Mouse (Mus musculus) kidney, postnatal 14 days (tissue): ENCODE data around the gene Tbc1d30.
"Not testable (repeated sequence)": the region's sequence is repeated elsewhere in the genome, so short reads cannot be mapped to it uniquely, and the experiment has no call there.

Experiments
- DNase-seq: peaks from one replicate; pipeline ENCODE4 v3.0.0; 2022; ENCODE audit warnings: mixed read lengths

Tbc1d30 gene

DNA sequence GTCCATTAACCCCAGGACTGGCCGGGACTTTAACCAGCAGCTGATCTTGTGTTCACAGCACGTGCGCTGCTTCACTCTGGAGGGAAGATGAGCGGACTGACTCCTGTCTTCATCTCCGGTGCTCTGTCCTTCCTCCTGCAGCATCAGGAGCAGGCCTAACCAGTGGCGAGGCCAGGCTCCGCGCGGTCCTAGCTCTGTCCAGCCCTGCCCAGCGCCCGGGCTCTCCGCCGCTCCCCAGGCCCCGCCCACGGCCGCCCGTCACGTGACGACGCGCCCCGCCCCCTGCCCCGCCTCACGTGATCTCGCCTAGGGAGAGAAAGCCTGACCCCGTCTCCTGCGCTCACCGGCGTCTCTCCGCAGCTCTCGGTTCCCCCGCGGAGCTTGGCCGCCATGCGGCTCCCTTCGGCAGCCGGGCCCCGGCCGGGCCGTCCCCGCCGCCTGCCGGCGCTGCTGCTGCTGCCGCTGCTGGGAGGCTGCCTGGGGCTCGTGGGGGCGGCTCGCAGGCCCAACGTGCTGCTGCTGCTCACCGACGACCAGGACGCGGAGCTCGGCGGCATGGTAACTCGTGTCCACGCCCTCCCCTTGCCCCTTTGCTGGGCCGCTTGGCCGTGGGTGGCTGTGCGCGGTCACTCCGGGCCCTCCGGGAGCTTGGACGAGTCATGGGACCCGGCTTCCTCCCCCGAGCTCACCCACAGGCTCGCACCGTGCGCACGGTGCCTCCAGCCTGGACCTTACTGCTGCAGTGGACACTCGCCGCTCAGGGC, 13.9 kb upstream of the Tbc1d30 start, which contains the start of gene Gns:
Gns (plus strand) TSS at position 290 of the 764 bp plus-strand sequence.
- peak; percentile 94 for DNase-seq

DNA sequence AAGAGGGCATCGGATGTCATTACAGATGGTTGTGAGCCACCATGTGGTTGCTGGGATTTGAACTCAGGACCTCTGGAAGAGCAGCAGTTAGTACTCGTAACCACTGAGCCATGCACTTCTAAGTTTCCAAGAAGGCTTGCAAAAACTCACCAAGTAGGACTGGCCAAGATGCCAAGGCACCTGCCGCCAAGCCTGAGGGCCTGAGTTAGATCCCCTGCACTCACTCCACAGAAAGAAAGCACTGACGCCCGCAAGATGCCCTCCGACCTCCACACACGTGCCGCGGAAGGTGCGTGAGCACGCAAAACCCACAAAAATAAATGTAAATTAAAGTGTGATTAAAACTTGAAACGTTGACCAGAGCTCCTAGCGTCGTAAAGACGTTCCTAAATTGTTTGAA, 13.2 kb upstream of the Tbc1d30 start:
- DNase-seq, result no peak

DNA sequence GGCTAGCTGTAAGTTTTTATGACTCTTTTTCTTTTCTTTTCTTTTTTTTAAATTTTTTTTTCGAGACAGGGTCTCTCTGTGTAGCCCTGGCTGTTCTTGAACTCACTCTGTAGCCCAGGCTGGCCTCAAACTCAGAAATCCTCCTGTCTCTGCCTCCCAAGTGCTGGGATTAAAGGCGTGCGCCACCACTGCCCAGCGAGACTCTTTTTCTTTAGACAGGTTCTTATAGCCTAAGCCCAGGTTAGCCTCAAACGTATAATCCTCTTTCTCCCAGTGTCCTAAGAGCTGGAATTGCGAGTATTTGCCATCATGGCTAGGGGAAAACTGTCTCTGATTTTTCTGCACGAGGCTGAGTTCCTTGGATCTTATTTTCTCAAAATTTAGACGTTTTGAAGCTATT, 12.1 kb upstream of the Tbc1d30 start:
- no peak for DNase-seq

DNA sequence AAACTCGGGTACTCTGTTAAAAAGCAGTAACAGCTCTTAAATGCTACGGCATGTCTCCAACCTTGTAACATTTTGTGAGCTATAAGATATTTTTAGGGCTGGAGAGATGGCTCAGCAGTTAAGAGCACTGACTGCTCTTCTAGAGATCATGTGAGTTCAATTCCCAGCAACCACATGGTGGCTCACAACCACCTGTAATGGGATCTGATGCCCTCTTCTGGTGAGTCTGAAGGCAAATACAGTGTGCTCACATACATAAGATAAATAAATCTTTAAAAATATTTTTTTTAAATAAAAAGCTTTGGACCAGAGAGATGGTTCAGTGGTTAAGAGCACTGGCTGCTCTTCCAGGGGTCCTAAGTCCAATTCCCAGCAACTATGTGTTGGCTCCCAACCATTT, 9.3 kb upstream of the Tbc1d30 start:
- DNase-seq, result no peak

DNA sequence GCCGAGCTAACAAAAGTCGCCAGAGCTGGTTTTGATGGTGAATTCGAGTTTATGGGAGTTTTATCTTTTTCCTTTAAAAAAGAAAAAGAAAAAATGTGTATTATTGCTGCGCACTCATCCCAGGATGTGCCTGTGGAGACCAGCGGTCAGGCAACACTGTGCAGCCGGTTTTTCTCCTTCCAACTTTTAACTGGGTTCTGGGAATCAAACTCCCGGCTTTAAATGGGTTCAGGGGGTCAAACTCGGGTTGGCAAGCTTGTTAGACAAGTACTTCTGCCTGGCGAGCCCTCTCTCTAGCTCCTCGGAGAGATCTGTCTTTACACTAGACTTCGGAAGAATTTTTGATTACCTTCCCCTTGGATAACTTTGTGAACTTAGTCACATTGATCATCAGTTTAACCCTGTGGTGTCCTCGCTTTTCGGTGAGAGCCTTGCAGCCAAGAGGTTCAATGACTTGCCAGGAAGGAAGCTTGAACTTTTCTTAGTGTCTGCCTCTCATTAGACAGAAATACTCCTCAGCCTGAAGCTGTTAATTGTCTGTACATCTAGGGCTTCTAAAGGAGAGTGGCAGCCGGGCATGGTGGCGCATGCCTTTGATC, 713 bp upstream of the Tbc1d30 start:
- DNase-seq, result no peak

DNA sequence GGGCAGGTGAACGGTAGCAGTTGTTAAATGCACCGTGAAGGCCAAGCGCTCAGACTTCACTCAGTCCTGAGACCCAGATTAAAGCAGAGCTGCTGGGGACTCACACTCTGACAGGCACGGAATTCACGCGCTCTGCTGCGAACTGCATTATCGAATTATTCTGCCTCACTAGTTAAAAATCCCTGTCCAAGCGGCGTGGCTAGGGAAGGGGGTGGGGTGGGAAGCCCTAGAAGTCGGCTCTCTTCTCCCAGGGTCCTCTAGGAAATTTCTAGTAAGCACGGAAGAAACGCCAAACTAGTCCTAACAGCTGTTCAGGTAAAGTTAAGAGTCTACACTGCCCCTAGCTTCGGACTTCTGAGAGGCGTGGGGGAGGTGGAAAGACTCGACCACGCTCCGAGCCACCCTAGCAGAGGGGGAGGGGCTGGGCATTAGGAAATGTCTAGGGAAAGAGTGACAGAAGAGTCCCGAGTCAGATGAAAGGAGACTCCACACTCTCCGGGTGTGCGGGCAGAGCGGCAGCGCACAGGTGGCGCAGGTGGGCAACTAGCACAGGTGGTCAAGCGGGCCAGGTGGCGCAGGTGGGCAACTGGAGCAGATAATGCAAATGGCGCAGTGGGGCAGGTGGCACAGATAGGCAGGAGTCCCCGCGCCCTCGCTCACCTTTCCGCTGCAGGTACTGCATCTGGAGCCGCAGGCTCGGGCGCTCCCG, 567 bp downstream of the Tbc1d30 start:
- DNase-seq, result peak; percentile 17

DNA sequence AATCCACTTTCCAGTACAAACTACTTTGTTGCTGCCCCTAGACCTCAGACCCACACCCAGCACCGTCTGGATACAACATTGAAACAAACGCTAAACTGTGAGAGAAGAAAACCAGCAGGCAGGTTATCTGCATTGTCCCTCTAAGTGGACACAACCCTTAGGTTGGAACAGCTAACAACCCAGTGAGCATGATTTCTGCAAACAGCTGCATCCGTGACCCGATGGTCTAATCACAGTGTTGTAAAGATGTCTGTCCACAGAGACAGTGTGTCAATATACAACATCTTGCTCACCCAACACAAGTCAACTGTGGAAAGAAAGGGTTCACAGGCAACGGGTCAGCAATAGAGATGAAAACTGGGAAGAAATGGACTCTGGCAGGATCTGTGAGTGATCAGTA, 1.8 kb downstream of the Tbc1d30 start:
- DNase-seq, result no peak

DNA sequence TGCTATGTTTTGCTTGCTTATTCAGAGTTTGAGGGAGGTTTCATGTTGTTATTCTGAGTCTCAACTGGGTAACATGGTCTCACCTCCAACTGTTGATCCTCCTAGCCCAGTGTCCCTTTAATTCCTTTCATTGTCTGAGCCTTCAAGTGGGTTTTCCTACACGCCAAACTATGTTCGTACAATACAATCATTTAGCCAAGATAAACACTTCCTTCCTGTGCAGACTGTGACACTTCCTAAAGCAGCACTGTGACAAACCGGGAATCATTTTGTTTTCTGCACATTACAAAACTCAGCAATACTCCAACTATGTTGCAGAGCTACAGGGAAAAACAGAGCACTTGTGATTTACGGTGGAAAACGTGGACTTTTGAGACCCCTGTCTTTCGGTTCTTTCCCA, 7.2 kb downstream of the Tbc1d30 start:
- peak; percentile 29 for DNase-seq

DNA sequence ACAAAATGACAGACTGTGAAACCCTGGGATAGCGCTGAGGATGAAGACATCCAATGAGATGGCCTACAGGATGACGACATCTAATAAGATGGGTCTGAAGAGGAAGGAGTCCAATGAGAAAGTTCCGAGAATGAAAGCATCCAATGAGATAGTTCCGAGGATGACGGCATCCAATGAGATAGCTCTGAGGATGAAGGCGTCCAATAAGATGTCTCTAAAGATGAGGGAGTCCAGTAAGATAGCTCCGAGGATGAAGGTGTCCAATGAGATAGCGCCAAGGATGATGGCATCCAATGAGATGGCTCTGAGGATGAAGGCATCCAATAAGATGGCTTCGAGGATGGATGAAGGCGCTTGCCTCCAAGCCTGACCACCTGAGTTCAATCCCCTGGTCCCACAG, 8.8 kb downstream of the Tbc1d30 start:
- no peak for DNase-seq

DNA sequence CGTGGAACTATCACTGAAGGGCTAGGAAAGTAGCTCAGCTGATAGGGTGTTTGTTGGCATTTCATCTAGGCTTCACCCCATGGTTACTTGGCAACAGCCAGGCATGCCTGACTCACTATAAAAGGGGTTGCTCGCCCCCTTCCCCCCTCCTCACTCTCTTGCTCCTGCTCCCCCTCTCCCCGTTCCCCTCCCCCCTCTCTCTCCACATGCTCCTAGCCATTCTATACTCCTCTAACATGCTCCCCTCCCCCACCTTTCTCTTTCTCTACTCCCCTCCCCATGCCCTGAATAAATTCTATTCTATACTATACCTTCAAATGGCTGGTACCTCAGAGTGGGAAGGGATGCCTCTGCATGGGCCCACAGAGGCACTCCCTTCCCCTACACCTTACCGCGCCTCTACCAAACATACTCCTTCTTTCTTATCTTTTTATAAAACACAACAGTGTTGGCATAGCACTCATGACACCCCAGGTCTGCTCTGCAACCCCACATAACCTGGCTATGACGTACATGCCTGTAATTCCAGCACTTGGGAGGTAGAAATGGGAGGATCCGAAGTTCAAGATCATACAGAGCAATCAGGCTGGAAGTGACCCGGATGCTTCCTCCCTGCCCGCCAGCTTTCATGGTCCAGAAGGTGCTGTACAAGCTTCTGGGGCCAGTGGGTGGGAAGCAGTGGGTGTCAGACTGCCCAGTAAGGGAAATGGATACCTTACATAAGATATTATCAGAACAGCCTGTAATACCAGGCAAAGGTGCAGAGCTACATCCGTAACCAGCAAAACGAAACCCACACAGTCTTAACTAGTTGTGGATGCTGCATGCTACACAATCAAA, 10.1 kb downstream of the Tbc1d30 start:
- DNase-seq, result no peak

DNA sequence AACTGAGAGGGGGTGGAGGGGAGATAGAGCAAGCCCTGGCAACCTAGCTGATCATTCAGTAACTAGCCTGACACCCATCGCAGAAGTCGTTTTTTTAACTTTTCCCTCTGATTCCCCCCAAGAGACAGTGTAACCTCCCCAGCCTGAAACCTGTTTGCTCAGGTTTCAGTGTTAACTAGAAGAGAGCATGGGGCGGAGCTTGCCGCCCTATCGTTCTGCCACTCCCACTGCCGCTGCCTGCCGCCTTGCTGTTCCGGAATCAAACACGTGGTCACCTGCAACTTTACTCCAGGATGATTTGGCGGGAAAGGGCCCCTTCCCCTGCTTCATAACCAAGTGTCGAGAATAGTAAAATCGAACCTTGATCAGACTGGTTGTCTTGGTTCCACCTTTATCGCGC, 14.5 kb downstream of the Tbc1d30 start:
- not testable (repeated sequence) for DNase-seq

DNA sequence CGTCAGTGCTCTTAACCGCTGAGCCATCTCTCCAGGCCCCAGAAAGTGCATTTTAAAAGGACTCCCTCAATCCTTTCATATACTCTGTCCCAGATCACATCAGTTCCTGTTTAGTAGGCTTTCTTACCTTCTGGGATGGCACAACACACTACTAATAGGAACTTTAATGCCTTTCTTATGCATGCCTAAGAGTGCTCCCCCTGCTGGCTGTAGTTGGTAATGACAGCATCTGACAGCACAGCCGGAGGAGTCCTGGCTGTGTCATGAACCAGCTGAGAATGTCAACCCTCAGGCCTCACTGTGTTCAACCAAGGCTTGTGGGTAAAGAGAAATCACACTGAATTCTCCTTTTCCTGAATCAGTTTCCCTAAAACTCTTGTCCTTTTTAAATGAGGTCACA, 16.5 kb downstream of the Tbc1d30 start:
- DNase-seq, result peak; percentile 51

DNA sequence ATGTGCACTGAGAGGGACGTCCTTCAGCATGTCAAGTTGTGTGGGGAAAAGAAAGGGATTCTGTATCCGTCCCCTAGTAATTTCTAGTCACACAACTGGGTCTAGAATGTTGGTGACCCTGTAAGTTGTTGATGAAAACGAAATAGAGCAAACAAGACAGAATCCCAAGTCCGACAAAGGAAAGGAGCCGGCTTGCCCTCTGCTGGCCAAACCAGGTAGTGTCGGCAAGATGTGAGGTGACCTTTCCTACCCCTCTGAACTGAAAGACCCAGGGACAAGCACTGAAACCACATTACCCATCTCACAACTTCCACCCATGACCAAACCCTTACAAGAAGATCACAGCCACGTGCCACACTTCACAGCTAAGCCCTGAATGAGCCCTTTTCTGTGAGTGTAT, 20.1 kb downstream of the Tbc1d30 start:
- DNase-seq, result peak; percentile 60

DNA sequence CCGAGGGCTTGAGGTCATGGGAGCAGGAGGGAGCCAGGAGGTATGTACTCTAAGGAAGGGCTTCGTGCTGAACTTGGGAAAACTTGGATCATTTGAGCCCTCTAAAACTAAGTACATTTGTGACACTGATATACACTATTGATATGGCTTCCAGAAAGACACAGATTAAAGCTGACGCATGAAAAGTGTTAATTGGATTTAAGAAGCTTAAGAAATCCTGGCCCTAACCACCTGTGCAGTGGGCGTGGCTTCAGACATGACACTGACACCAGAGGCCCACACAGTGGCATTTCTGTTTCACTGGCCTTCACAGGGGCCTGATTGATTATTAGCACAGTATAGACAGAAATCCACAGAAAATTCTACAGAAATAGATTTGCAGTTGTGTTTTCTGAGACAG, 21.5 kb downstream of the Tbc1d30 start:
- no peak for DNase-seq

DNA sequence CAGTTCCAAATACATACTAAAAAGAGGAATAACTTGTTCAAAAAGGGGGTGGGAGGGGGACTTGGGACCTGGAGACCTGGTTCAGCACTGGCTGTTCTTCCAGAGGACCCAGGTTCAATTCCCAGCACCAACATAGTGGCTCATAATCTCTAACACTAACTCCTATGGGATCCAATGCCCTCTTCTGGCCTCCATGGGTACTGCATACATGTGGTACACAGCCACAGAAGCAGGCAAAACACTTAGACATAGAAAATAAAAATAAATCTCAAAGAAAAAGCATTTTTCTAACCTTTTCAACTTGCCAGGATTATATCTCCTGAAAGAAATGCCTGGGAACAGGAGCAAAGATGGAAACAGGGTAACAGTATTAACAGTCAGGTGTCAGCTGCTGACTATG, 24.9 kb downstream of the Tbc1d30 start:
- no peak for DNase-seq

DNA sequence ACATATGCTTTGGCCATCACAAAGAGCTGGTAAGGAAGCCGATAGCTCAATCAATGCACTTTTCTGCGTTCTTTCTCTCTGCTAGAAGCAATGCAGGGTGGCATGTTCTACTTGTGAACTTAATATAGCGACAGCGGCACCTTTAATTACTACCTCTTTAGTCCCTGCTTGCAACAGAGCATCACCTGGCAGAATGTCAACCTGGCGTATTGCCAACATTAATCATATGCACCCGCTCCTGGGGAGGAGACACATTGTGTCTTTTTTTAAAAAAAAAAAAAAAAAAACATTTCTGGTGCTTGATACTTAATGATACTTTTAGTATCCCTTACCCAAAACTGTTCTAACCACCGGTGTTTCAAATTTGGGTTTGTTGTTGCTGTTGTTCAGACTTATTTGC, 27.6 kb downstream of the Tbc1d30 start:
- DNase-seq, result peak; percentile 30

DNA sequence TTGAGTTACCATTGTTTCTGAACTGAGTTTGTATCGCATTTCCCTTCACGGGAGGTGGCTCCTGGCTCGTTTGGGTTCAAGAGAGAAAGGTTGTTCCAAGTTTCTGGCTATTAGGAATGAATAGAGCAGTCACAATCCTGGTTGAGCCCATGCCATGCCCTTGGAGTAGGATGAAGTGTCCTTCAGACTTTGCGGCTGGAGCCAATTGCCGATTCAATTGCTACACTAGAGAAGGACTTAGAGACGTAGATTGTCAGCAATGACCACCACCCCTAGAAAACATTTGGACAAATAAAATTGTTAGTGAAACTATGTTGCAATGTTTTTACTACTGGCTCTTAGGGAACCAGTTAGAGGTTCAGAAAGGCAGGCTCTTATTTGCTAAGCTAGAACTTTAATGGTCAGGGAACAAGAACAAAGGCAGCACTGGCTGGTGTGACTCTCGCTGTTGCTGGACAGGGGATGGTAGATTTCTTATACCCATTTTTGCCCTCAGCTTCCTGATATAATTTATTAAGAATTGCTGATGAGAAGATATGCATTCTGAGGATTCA, 32.6 kb downstream of the Tbc1d30 start:
- no peak for DNase-seq

DNA sequence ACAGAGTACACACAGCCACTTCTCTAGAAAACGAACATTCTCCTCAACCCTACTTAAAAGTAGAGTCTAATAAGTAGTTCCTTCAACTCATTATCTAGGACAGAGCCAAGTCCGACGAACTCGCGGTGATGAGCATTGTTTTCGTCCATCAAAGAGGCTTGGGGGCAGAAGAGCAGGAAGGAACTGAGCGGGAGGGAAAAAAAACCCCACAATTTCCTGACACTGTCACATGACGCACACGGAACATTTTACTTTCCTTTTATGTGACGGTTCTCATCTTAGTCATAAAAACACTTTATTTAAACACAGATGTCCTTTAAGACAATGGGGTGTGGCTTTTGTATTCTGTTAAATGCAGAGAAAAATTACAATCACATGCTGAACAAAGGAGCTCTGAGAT, 34.7 kb downstream of the Tbc1d30 start:
- no peak for DNase-seq

DNA sequence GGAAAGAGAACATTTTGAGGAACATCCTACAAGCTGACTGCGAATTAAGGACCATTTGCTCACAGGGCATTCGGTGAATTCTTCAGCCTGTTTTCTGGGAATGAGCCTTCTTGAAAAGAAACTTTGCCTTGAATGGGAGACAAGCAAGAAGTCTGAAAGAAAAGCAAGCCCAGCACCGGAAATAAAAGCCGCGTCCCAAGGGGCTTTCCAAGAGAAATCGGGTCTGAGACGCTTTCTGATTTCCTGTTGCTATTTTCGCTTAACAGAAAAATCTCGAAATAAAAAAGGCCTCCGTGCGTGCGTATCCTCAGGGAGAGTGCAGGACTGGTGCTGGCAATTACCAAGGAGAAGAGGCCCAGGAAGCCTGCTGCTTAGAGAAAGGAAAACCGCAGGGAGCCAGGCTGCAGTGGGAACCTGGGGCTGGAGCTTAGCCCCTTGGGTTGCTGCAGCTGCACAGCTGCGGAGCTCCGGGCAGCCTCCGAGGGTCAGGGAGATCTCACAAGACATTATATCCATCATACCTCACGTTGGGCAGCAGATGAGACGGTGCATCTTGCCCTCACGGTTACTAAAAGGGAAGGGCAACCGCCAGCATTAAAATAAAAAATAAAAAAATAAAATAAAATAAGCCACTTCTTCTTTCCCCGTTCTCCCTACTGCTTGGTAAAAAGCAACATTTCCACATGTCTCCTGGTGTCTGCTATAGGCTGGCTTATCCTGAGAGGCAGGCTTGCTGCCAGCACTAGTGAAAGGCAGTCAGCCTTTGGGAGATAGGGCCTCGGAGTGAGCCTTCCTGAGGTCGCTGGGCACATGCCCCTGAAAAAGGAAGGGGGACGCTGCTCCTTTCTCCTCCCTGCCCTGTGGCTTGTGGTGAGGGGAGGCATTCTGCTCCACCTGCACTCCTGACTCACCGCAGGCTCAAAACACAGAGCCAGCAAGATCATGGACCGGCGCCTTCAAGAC, 35.5 kb downstream of the Tbc1d30 start:
- DNase-seq, result no peak

DNA sequence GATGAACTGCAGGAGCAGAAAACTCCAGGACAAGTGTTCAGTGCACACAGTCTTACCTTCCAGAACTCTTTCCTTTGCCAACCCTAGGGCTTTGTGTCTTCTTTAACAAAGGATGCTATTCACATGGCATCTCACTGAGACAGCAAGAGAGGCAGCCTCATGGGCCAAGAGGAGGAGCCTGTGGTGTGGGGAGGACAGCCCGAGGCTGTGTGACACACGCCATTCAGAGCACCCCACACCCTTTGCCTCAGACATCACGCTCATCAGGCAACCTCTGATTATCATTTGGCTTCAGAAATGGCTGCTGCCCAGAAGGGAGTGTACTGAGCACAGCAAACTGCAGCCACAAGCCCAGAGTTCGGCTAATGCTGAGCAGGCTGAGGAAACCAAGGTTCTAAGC, 36.9 kb downstream of the Tbc1d30 start:
- DNase-seq, result no peak

DNA sequence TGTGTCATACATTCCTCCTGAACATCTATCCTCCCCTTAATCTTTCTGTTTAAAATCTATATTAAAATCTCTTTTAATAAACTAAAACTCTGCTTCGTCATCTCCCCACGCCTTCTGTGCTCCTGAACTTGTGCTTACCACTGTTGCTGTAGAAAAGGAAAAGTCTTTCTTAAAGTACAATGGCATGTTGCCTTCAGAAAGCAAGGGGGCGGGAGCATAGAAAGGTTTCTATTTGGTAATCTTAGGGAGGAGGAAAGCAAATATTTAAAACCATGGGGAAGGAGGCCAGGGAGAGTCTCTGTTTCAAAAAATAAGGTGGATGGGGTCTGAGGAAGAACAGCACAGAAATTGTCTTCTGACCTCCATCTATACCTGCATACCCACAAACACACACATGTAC, 38.0 kb downstream of the Tbc1d30 start:
- no peak for DNase-seq
